Mouse (Mus musculus): ENCODE measurements around the gene Gm20388.

DNA sequence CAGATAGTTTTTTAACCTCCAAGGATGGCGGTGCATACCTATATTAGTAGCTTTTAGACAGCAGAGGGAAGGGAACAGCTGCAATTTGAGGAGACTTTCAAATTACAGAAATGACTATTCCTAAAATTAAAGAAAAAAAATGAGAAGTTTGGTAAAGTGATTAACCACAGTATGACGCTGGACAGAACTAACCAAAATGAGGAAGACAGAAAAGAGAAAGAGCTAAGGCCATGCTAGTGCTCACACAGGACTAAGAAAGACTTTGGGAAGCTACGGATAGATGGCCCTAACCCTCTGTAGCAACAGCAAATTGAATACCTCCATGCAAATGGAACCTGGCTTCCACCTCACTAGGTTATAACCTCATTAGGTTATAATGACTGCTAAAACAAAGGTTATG, 3012.3 kb downstream of the Gm20388 start:
- TF ChIP-seq CTCF (IDR thresholded peaks at IDR 0.05; ENCODE audit: low read depth, low read length), result no peak
- no peak for TF ChIP-seq GATA2 (IDR thresholded peaks at IDR 0.05; ENCODE audit: borderline replicate concordance, low read depth, low read length)

Data from G1E (cell line).